Mouse (Mus musculus): ENCODE measurements around the gene Exoc3.

DNA sequence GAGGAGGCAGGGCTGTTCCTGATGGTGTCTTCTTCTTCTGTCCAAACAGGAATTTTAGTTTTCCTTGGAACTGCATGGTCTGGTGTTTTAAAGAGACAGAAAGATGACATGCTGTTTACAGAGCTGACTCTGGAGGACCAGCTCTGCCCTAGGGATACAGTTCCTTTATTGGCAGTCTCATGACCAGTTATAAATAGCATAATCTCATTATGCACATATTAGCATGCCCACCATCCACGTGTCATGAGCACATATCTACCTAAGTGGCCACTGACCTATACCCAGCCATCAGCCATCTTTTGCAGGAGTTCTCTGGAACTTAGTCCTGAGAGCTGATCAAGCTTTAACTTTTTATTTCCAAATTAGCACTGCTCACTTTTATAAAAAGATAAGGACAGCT, 12.1 kb upstream of the Exoc3 start:
- TF ChIP-seq CTCF (IDR thresholded peaks at IDR 0.05; ENCODE audit: low read depth) = no peak
- no peak for TF ChIP-seq EP300 (optimal IDR thresholded peaks at IDR 0.05)

Measured in stomach, postnatal 0 days (tissue).